Mouse (Mus musculus) neural tube, embryonic 15.5 days (tissue): Measurements from ENCODE around the gene Stat1. TPM values are rescaled to one million over a fixed set of nuclear protein-coding genes. Genes with fewer than 3 reads are reported as not detected.

Experiments
- ATAC-seq: fragments of 200-750 bp; cut with Nextera tagmentation; 2 replicates; pipeline ENCODE4 v1.8.0; 2017; ENCODE audit warnings: mild to moderate bottlenecking, moderate TSS enrichment, moderate library complexity; ENCODE audit not compliant: low FRiP score
- H3K27ac ChIP-seq: fragments of 300-500 bp; sonication (generic); replicated peaks from 2 replicates; pipeline ENCODE4 v1.5.1; 2015; ENCODE audit warnings: mild to moderate bottlenecking, inconsistent platforms
- H3K27me3 ChIP-seq: fragments of 300-500 bp; sonication (generic); replicated peaks from 2 replicates; pipeline ENCODE4 v1.6.1; 2015; ENCODE audit warnings: inconsistent platforms
- H3K36me3 ChIP-seq: fragments of 300-500 bp; sonication (generic); 2 replicates; pipeline ENCODE4 v1.6.1; 2015; ENCODE audit warnings: inconsistent platforms
- H3K4me1 ChIP-seq: fragments of 300-500 bp; sonication (generic); 2 replicates; pipeline ENCODE4 v1.6.1; 2015; ENCODE audit warnings: inconsistent platforms
- H3K4me2 ChIP-seq: fragments of 300-500 bp; sonication (generic); 2 replicates; pipeline ENCODE4 v1.6.1; 2015; ENCODE audit warnings: inconsistent platforms, mild to moderate bottlenecking, moderate library complexity
- H3K4me3 ChIP-seq: fragments of 300-500 bp; sonication (generic); replicated peaks from 2 replicates; pipeline ENCODE4 v1.5.1; 2015; ENCODE audit warnings: mild to moderate bottlenecking, inconsistent platforms
- H3K9ac ChIP-seq: fragments of 300-500 bp; sonication (generic); replicated peaks from 2 replicates; pipeline ENCODE4 v1.6.1; 2015; ENCODE audit warnings: mild to moderate bottlenecking, inconsistent platforms
- H3K9me3 ChIP-seq: fragments of 300-500 bp; sonication (generic); replicated peaks from 2 replicates; pipeline ENCODE4 v1.6.1; 2016; ENCODE audit warnings: inconsistent platforms
- WGBS: fragments of 180-500 bp; shearing (Covaris S2); methylation state at CpG from one replicate; pipeline ENCODE4 v1.1.7; 2015; ENCODE audit warnings: mixed read lengths; 5-methylcytosine and 5-hydroxymethylcytosine counted together
- polyA plus RNA-seq: library from polyadenylated mRNA; unstranded; fragments of >200 nt; fragmentation: Nextera tagmentation; extraction: Ambion mirVana; gene quantifications from 2 replicates; pipeline ENCODE4 v1.2.1, GENCODE M21; 2015

The Stat1 gene
- polyA plus RNA-seq, 1 experiment from 2014 or later = 16.6 TPM

GRCm38 (mm10) chr1:52170057-52170456 lies 50.8 kb downstream of the Stat1 start:
- Histone ChIP-seq H3K36me3 (0 out of 2 replicates have a peak, but pooled peaks cover 3% of the 10 kb centered on the region), H3K9me3 (no peaks in the 10 kb centered on the region), H3K4me2 (no peak overlapping the region), H3K27me3 (no peaks in the 10 kb centered on the region), H3K4me3 (no peak overlapping the region), H3K27ac (no peak overlapping the region), H3K9ac (no peak overlapping the region), H3K4me1 (no peaks in the 10 kb centered on the region)
- 16% methylated on average over 3 of the region's 3 CpGs for WGBS
- ATAC-seq = no peak

GRCm38 (mm10) chr1:52170747-52171146 lies 51.5 kb downstream of the Stat1 start:
- Histone ChIP-seq H3K4me2 (no peak overlapping the region), H3K4me3 (no peak overlapping the region), H3K36me3 (0 out of 2 replicates have a peak, but pooled peaks cover 3% of the 10 kb centered on the region), H3K9ac (no peak overlapping the region), H3K4me1 (no peaks in the 10 kb centered on the region), H3K9me3 (no peaks in the 10 kb centered on the region), H3K27ac (no peak overlapping the region), H3K27me3 (no peaks in the 10 kb centered on the region)
- ATAC-seq = no peak
- WGBS = 75% methylated on average over 7 of the region's 7 CpGs

DNA sequence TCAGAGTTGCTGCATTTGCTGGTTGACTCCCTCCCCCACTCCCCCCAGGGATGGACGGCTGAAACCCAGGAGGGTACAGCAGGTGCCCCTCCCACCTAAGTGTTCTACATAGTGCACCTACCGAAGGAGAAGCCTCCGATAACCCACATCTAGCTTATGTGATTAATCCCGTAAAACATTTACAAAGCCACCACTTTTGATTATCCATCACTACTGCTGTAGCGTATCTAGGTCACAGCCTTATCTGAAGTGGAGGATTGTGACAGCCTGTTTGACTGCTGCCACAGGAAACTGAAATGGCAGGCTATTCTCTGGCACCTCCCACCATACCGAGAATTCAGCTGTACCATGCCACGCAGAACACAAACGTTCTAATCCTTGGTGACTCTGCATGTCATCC lies 52.0 kb downstream of the Stat1 start:
- Histone ChIP-seq H3K27ac (no peak overlapping the region), H3K36me3 (no peaks in the 10 kb centered on the region), H3K4me2 (no peak overlapping the region), H3K27me3 (no peaks in the 10 kb centered on the region), H3K4me1 (no peaks in the 10 kb centered on the region), H3K9ac (no peak overlapping the region), H3K4me3 (no peak overlapping the region), H3K9me3 (no peaks in the 10 kb centered on the region)
- ATAC-seq = no peak
- WGBS = 83% methylated on average over 8 of the region's 8 CpGs

DNA sequence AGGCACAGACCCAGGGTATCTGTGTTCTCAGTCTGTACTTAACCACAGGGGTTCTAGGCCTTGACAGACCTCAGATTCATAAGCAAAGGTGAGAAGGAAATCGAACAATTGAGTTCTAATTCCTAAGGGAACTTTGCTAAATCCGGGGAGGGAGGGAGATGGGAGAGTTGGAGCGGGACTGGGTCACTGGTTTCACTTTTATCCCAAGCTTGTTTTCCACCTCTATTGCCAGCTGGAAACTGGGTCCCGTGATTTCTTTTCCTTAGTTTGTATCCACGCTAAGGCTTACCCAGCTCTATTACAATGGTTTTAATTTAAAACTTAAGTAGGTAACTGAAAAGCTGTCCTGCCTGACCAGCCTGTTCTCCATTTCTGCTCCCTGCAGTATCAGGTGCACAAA lies 56.1 kb downstream of the Stat1 start:
- ATAC-seq = no peak
- WGBS = 86% methylated on average over 5 of the region's 5 CpGs
- no peak overlapping the region for H3K9ac ChIP-seq

DNA sequence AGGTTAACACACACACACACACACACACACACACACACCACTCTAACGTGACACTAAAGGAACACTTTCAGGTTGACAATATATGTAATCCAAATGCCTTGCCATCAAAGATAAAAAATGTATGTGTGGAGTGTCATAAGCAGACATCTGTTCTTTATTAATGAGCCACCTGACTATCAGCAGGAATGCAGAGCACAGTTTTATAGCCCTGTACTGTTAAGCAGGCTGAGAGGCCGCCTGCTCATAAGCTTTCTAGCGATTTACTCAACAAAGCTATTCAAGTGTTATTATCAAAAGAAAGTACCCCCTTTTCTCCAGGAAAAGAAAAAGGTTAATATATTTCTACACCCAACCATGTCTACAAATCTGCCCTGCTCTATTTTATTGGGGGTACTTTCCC lies 56.7 kb downstream of the Stat1 start:
- Histone ChIP-seq H3K36me3 (no peaks in the 10 kb centered on the region), H3K4me3 (no peak overlapping the region), H3K27me3 (no peaks in the 10 kb centered on the region), H3K4me1 (no peaks in the 10 kb centered on the region), H3K4me2 (no peak overlapping the region), H3K27ac (no peak overlapping the region), H3K9ac (no peak overlapping the region), H3K9me3 (no peaks in the 10 kb centered on the region)
- 50% methylated on average over 3 of the region's 3 CpGs for WGBS
- ATAC-seq = 0 out of 2 replicates have a peak, but pooled peaks have one; percentile 55

More for the DNA sequence above, 56.1 kb downstream of the Stat1 start:
- Histone ChIP-seq H3K4me1 (no peaks in the 10 kb centered on the region), H3K4me2 (no peak overlapping the region), H3K27me3 (no peaks in the 10 kb centered on the region), H3K9me3 (no peaks in the 10 kb centered on the region), H3K27ac (no peak overlapping the region), H3K36me3 (no peaks in the 10 kb centered on the region), H3K4me3 (no peak overlapping the region)

- Histone ChIP-seq H3K4me3 (no peak overlapping the region), H3K27me3 (no peaks in the 10 kb centered on the region), H3K4me1 (no peaks in the 10 kb centered on the region), H3K27ac (no peak overlapping the region), H3K36me3 (no peaks in the 10 kb centered on the region), H3K4me2 (no peak overlapping the region), H3K9ac (no peak overlapping the region), H3K9me3 (no peaks in the 10 kb centered on the region)
- 79% methylated on average over 2 of the region's 2 CpGs for WGBS
- no peak for ATAC-seq
Observed at GRCm38 (mm10) chr1:52176999-52177398, 57.8 kb downstream of the Stat1 start.

DNA sequence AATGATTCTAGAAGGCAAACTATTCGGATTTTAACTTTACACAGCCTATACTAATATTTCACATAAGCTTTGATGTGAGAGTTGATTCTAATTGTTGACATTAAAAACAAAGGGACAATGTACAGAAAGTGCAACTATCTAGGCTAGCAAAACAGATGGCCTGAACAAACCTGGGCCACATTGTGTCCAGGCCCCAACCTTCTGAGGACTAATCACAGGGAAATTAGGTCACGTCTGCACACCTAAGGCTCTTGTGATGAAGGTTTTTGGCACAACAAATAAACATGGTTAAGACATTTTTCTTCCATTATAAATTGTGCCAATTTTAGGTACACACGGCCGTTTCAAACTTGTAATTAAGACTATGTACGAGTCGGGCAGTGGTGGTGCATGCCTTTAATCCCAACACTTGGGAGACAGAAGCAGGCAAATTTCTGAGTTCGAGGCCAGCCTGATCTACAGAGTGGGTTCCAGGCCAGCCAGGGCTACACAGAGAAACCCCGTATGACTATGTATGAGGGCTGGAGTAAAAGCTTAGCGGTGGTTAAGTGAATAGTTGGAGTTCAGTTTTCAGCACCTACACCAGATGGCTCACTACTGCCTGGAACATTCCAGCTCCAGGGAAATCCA lies 60.8 kb downstream of the Stat1 start:
- Histone ChIP-seq H3K36me3 (no peaks in the 10 kb centered on the region), H3K27me3 (no peaks in the 10 kb centered on the region), H3K4me1 (no peaks in the 10 kb centered on the region), H3K27ac (no peak overlapping the region), H3K4me3 (no peak overlapping the region), H3K4me2 (no peak overlapping the region), H3K9ac (no peak overlapping the region), H3K9me3 (no peaks in the 10 kb centered on the region)
- no peak for ATAC-seq
- 94% methylated on average over 9 of the region's 9 CpGs for WGBS

DNA sequence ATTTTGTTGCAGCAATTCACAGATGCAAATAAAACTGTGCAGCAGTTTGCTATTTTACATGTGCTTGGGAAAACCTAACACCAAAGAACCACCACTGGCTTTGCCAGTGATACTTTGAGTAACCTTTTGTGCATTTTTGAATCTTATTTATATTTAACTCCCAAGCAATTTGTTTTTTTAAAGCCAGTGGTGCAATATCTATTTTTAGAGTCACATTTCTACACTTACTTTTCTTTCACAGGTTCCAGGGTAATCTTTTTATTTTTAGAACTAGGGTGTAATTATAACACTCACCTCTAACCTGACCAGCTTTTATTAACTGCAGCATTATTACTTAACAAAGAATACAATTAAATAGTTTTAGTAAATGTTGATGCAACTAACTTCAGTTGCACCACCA lies 62.8 kb downstream of the Stat1 start:
- no peaks in the 10 kb centered on the region for H3K36me3 ChIP-seq
- no peak overlapping the region for H3K27ac ChIP-seq
- H3K27me3 ChIP-seq = no peaks in the 10 kb centered on the region
- H3K4me3 ChIP-seq = no peak overlapping the region
- no peaks in the 10 kb centered on the region for H3K9me3 ChIP-seq
- no peaks in the 10 kb centered on the region for H3K4me1 ChIP-seq
- ATAC-seq = no peak
- no peak overlapping the region for H3K4me2 ChIP-seq
- no peak overlapping the region for H3K9ac ChIP-seq

DNA sequence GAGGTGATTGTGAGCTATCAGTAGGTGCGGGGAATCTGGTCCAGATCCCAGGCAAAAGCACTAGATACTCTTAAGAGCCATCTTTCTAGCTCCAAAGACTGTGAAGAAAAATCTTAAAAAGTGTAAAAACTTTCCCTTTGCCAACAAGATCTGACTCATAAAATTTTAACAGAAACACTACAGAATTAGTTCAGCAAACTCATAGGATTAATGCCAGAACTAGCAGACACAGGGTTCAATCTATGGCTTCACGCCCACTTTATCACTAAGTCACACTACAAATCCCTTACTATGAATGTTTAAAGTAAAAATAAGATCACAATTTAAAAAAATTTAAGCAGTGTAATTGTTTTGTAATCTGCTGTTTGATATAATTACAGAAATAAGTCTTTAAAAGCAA lies 63.8 kb downstream of the Stat1 start:
- Histone ChIP-seq H3K4me3 (no peak overlapping the region), H3K27ac (no peak overlapping the region), H3K9me3 (no peaks in the 10 kb centered on the region), H3K36me3 (peaks cover 4% of the 10 kb centered on the region), H3K4me2 (no peak overlapping the region), H3K4me1 (no peaks in the 10 kb centered on the region), H3K27me3 (no peaks in the 10 kb centered on the region), H3K9ac (no peak overlapping the region)
- ATAC-seq = no peak
- 98% methylated on average over 2 of the region's 2 CpGs for WGBS

Other genes starting within 250 kb of the Stat1 start
- gene Myo1b, start 203.4 kb upstream of the Stat1 start, polyA plus RNA-seq = 55.7 and 57.7 TPM in 2 replicates
- 0.45 and 7.7 TPM in 2 replicates for gene Stat4, start 132.3 kb upstream of the Stat1 start, polyA plus RNA-seq
- 30.7 and 33.1 TPM in 2 replicates for gene Gls, start 113.8 kb downstream of the Stat1 start, polyA plus RNA-seq